Mouse (Mus musculus) urinary bladder, adult 2 months (tissue): ENCODE measurements around the gene P2rx3. TPM values are rescaled to one million over a fixed set of nuclear protein-coding genes. Genes with fewer than 3 reads are reported as not detected.

Experiments
- DNase-seq: peaks from one replicate; pipeline ENCODE4 v3.0.0; 2022; ENCODE audit warnings: low spot score
- polyA plus RNA-seq: library from polyadenylated mRNA; depleted of rRNA; stranded (reverse); fragments of >200 nt; gene quantifications from 2 replicates; pipeline ENCODE4 v1.2.3, GENCODE M21; 2012; rRNA removed

The P2rx3 gene
- polyA plus RNA-seq, 1 experiment: 0.87 TPM

- no peak for DNase-seq
These were observed 49.3 kb downstream of the P2rx3 start, which contains the start of gene Prg3 for GRCm38 (mm10) chr2:84987930-84988329. Gene Prg3, plus strand, starts transcription at chr2:84988215.

- DNase-seq: no peak
These were observed 57.1 kb downstream of the P2rx3 start, which contains the start of gene Prg2 for GRCm38 (mm10) chr2:84980188-84980587. Gene Prg2, plus strand, starts transcription at chr2:84980461.

DNA sequence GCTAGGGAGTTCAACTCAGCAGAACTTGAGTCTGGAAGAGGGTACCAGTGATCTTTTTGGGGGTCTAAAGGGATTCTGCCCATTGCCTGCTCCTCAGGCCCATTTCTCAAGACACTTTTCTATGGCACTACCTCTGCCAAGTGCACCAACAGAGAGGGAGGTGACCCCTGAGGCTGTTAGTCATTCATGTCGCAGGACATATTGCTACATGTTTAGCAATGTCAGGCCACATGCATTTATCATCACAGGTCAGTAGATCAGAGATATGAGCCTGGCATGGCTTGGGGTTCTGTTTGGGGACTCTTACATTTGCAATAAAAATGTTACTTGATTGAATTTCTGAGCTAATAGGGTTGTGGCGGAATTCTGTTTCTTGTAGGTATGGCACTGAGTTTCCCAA lies 61.7 kb downstream of the P2rx3 start:
- no peak for DNase-seq

DNA sequence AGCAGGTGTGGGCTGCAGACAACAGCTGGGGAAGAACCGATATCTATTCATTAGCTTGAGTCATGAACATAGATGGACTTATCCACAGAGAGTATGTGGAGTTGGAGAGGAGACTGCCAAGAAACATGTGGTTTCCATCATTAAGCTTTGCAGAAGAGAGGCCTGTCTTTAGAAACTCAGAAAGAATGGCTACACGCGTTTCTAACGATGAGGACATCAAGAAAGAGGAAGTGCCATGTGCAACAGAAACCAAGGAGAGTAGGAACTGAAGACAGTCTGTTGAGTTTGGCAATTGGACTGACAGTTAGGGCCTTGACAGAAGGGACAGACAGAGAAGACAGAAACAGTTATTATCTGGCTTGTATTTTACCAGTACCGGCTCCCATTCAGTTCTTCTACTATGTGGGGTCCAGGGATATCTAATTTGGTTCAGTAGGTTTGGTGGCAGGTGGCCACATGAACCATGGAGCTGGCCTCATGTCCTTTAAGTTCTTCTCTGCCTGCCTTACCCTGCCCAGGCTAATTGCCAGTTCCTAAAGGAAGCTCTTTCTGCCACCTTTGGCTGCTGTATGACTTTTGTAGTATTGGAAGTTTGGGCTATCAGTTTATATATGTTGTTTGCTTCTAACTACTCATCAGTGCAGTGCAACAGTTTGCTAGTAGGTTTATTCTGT lies 69.8 kb downstream of the P2rx3 start:
- DNase-seq: no peak

DNA sequence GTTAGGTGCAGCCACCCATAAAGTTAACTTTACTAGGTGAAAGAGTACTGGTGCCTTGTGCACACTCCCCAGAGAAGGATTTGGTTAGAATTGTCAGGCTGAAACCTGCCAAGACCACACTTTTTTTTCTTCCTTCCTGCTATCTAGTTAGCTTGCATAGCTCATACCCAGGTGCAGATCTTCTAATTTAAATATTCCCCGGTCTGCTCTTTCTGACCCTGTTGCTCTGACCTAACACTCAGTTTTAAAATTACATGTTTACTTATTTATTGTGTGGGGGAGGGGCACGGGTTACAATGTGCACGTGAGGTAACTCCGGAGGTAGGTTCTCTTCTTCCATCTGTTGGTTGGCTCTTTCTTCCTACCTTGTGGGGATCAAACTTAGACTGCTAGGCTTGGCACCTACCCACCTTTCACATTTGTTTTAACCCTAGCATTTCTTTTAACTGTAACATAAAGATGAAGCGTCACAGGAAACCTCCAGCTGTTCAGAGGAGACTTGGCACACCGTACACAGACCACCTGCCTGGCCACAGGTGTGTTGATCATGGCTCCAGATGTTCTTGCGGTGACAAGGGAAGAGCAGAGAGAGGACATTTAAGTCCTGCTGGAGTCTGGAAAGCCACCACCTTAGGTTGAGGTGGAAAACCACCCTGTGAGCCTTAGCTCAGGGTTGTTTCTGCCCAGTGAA lies 73.0 kb downstream of the P2rx3 start:
- DNase-seq: no peak

GRCm38 (mm10) chr2:84962906-84963507 lies 74.3 kb downstream of the P2rx3 start:
- DNase-seq: no peak

DNA sequence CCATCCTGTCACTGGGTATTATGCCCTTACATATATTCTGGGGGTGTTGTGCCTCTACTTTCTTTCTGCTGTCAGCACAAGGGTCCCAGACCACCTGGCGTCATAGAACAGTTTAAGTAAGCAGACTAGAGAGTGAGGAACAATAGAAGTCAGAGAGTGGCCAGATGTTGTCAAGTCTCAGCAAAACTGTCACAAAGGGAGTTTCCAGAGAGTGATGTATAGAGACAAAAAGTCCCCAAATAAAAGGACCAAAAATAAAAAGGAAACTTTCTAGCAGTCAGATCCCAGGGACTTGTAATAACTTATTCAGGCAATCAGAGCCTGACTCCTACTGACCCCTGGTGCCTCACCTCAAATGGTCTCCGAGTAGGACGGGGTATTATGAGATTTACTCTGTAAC lies 75.4 kb downstream of the P2rx3 start:
- DNase-seq: no peak

DNA sequence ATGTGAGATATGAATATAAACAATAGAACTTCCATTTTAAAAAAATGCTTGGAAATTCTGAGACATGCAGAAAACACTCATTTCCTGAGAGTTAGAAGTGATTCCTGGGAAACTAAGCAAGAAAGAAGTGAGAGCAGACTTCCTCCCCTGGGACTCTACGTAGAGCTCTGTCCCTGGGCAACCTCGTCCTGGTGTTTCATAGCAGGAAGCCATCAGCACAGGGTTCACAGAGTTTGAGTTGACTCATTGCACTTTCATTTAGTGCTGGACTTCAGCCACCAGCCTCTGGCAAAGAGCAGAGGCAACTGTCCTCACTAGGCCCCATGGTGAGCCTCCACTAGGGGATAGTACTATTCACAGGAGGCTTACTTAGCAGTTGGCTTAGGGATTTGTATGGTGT lies 76.0 kb downstream of the P2rx3 start:
- DNase-seq: no peak

DNA sequence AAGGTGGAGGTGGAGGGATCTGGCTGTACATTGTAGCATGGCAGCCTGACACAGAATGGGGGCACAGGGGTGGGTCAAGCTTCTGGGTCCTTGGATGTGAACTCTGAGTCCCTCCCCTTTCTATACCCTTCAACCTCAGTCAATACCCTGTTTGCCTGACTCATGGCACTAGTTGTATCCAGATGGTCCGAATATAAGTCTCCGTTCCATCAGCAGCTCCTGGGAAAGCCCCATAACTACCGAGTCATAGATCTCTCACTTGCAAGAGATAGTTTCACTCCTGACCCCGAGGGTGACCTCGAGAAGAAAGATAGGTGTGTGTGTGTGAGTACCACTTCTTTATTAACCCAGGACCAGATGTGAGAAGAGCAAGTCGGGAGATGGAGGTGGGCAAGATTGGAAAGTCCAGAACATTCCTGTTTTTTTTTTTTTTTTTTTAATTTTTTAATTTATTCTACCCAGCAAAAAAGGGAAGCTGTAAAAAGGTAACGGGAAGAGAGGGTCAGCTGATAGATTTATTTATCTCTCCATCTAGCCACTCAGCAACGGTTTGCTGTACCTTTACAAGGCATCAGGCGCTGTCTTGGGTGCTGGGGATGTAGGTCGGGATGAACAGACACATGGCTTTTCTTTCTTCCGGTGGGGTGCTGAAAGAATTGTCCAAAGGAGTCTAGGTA lies 78.5 kb downstream of the P2rx3 start:
- DNase-seq: no peak

- DNase-seq: peak; percentile 39
These were observed 81.0 kb downstream of the P2rx3 start for GRCm38 (mm10) chr2:84956274-84956673.

GRCm38 (mm10) chr2:84955435-84955834 lies 81.8 kb downstream of the P2rx3 start:
- no peak for DNase-seq

- no peak for DNase-seq
These were observed 84.6 kb downstream of the P2rx3 start for GRCm38 (mm10) chr2:84952693-84953092.

DNA sequence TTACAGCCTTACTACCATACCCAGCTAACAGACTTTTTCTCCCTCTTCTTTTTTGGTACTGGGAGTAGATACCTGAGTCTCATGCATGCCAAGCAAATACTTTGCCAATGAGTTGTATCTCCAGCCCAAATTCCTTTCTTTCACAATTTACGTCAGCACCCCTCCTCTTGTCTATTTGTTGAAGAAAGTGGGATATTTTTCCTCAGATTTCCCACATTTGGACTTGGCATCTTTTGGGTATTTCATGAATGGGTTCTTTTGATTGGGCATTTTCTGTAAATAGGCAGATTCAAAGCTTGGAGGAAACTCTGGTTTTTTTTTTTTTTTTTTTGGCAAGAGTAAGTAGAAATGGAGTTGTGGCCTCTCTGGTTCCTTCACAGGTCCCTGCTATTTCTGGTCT lies 85.0 kb downstream of the P2rx3 start:
- DNase-seq: no peak

DNA sequence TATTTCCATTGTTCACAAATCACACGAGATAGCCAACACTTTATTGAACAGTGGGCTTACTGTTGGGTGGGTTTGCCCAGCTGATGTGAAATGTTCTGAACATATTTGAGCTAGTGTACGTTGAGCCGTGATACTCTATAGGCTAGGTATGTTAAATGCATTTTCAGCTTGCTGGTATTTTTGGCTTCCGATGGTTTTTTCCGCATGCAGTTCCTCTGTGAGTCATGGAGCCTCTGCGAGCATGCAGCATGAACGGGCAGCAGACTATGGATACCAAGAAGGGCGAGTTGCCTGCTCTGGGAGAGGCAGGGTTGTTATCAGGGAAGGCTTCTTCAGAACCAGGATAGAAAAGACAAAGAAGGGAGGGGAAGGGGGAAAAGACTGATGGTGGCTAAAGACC lies 86.2 kb downstream of the P2rx3 start:
- no peak for DNase-seq

- DNase-seq: no peak
These were observed 88.5 kb downstream of the P2rx3 start for GRCm38 (mm10) chr2:84948721-84949120.

Other genes starting within 250 kb of the P2rx3 start
- 36.2 and 36.3 TPM in 2 replicates for gene Ube2l6, start 238.6 kb downstream of the P2rx3 start, polyA plus RNA-seq
- gene Smtnl1, start 214.8 kb downstream of the P2rx3 start, polyA plus RNA-seq: not detected in 2 replicates
- gene Timm10, start 210.5 kb downstream of the P2rx3 start, polyA plus RNA-seq: 35.0 and 47.5 TPM in 2 replicates
- 11.4 and 12.6 TPM in 2 replicates for gene Slc43a1, start 198.6 kb downstream of the P2rx3 start, polyA plus RNA-seq
- gene Rtn4rl2, start 150.8 kb downstream of the P2rx3 start, polyA plus RNA-seq: 1.4 and 1.6 TPM in 2 replicates
- gene Slc43a3, start 100.9 kb downstream of the P2rx3 start, polyA plus RNA-seq: 116 and 142 TPM in 2 replicates
- 0.27 and 0.33 TPM in 2 replicates for gene Prg2, start 57.0 kb downstream of the P2rx3 start, polyA plus RNA-seq
- not detected in 2 replicates for gene Prg3, start 49.2 kb downstream of the P2rx3 start, polyA plus RNA-seq
- gene Ssrp1, start 228 bp downstream of the P2rx3 start, polyA plus RNA-seq: 81.0 and 88.4 TPM in 2 replicates
- 53.7 and 71.5 TPM in 2 replicates for gene Tnks1bp1, start 10.6 kb upstream of the P2rx3 start, polyA plus RNA-seq
- gene Aplnr, start 98.8 kb upstream of the P2rx3 start, polyA plus RNA-seq: 7.3 and 9.6 TPM in 2 replicates
- gene Lrrc55, start 159.7 kb upstream of the P2rx3 start, polyA plus RNA-seq: 4.3 and 5.1 TPM in 2 replicates